Mouse (Mus musculus) CH12F3 (cell line): ENCODE results near the gene Plagl2.

Source experiments
- in situ Hi-C: fragments of 300-500 bp; cut with MboI; formaldehyde crosslinking; loops from 2 replicates; pipeline ENCODE4 v1.14.3; 2020; ENCODE audit warnings: low sequenced_read_pairs

The Plagl2 gene

GRCm38 (mm10) chr2:153199114-153199513 is 42.1 kb downstream of the Plagl2 start:
- in situ Hi-C loops = no loop called here

GRCm38 (mm10) chr2:153198485-153198884 is 42.7 kb downstream of the Plagl2 start:
- in situ Hi-C loops = no loop called here

- in situ Hi-C loops = no loop called here
Measured at GRCm38 (mm10) chr2:153194255-153194654, 47.0 kb downstream of the Plagl2 start.

GRCm38 (mm10) chr2:153191242-153191641 is 50.0 kb downstream of the Plagl2 start:
- in situ Hi-C loops = no loop called here

GRCm38 (mm10) chr2:153187848-153188247 is 53.4 kb downstream of the Plagl2 start:
- in situ Hi-C loops = no loop called here

GRCm38 (mm10) chr2:153186176-153186591 is 55.0 kb downstream of the Plagl2 start:
- in situ Hi-C loops = no loop called here

GRCm38 (mm10) chr2:153179961-153180360 is 61.3 kb downstream of the Plagl2 start:
- in situ Hi-C loops = no loop called here

- in situ Hi-C loops = no loop called here
Measured at GRCm38 (mm10) chr2:153179126-153179860, 61.9 kb downstream of the Plagl2 start.
